Mouse (Mus musculus) ES-E14 (cell line): ENCODE results near the gene Bod1l. TPM values are rescaled to one million over a fixed set of nuclear protein-coding genes. Genes with fewer than 3 reads are reported as not detected.

Experiments
- DNase-seq: peaks from one replicate; pipeline ENCODE4 v3.0.0-alpha.2; 2013; ENCODE audit warnings: low read depth, low spot score
- H3K27ac ChIP-seq: 2 replicates; pipeline ENCODE4 v1.5.1; 2012; ENCODE audit warnings: low read depth, mild to moderate bottlenecking, low read length, moderate library complexity, mixed read lengths; ENCODE audit not compliant: poor library complexity, insufficient read depth, severe bottlenecking
- H3K36me3 ChIP-seq: 2 replicates; pipeline ENCODE4 v1.6.1; 2012; ENCODE audit warnings: mild to moderate bottlenecking, low read length, moderate library complexity, mixed read lengths; ENCODE audit not compliant: control insufficient read depth, poor library complexity, insufficient read depth, severe bottlenecking
- H3K4me1 ChIP-seq, 2 experiments: fragments of 150-350 bp in 1 of 2; sonication (generic) in 1 of 2; 2 replicates each; pipeline ENCODE4 v1.6.1; 2012; ENCODE audit warnings: low read length in 2 of 2, mild to moderate bottlenecking in 1 of 2, mixed read lengths in 1 of 2; ENCODE audit not compliant: control insufficient read depth in 2 of 2, insufficient read depth in 2 of 2, poor library complexity in 1 of 2
- H3K4me3 ChIP-seq, 2 experiments: fragments of 150-350 bp in 1 of 2; sonication (generic) in 1 of 2; 2 replicates each; pipeline ENCODE4 v1.5.1; 2012; ENCODE audit warnings: low read length in 2 of 2, low read depth in 1 of 2, mild to moderate bottlenecking in 1 of 2, mixed read lengths in 1 of 2; ENCODE audit not compliant: insufficient read depth in 1 of 2, poor library complexity in 1 of 2, severe bottlenecking in 1 of 2
- H3K9ac ChIP-seq: 2 replicates; pipeline ENCODE4 v1.6.1; 2012; ENCODE audit warnings: low read depth, mild to moderate bottlenecking, low read length, mixed read lengths; ENCODE audit not compliant: poor library complexity, insufficient read depth, severe bottlenecking
- H3K9me3 ChIP-seq: fragments of 150-350 bp; sonication (generic); 2 replicates; pipeline ENCODE4 v1.6.1; 2012; ENCODE audit warnings: low read depth, mild to moderate bottlenecking, low read length; ENCODE audit not compliant: control insufficient read depth, insufficient read depth
- CHD2 ChIP-seq: IDR thresholded peaks from 2 replicates; pipeline ENCODE4 v1.6.1; 2014; ENCODE audit warnings: mild to moderate bottlenecking, low read depth, low read length, inconsistent platforms
- HCFC1 ChIP-seq: IDR thresholded peaks from 2 replicates; pipeline ENCODE4 v1.6.1; 2012; ENCODE audit warnings: low read length, inconsistent platforms, borderline replicate concordance; ENCODE audit not compliant: insufficient read depth
- MAFK ChIP-seq: IDR thresholded peaks from 2 replicates; pipeline ENCODE4 v1.6.1; 2014; ENCODE audit warnings: mild to moderate bottlenecking, low read depth, low read length, inconsistent platforms; ENCODE audit not compliant: insufficient read depth
- ZC3H11A ChIP-seq: IDR thresholded peaks from 2 replicates; pipeline ENCODE4 v1.6.1; 2012; ENCODE audit warnings: low read depth, mild to moderate bottlenecking, inconsistent platforms, low read length, borderline replicate concordance
- ZNF384 ChIP-seq: IDR thresholded peaks from 2 replicates; pipeline ENCODE4 v1.6.1; 2012; ENCODE audit warnings: low read depth, low read length, inconsistent platforms
- in situ Hi-C, 2 experiments: fragments of 600-800 bp; cut with MboI; formaldehyde crosslinking; loops; one replicate each; pipeline ENCODE4 v1.15.1; 2025; ENCODE audit warnings: low sequenced_read_pairs in 2 of 2, inconsistent platforms in 1 of 2; ENCODE audit not compliant: unreplicated experiment in 2 of 2
- total RNA-seq: library from RNA; depleted of rRNA; stranded (reverse); fragments of 300-350 nt; gene quantifications from 2 replicates; pipeline ENCODE4 v1.2.3, GENCODE M21; 2012

Gene Bod1l
- total RNA-seq, 1 experiment: 67.2 TPM

GRCm38 (mm10) chr5:41756396-41756795 lies 87.7 kb downstream of the Bod1l start:
- no peak overlapping the region for H3K9ac ChIP-seq
- TF ChIP-seq ZC3H11A: no peak
- TF ChIP-seq CHD2: no peak
- no peak for TF ChIP-seq MAFK
- TF ChIP-seq HCFC1: no peak
- TF ChIP-seq ZNF384: no peak
- H3K27ac ChIP-seq: no peak overlapping the region
- H3K4me3 ChIP-seq: no peak overlapping the region
- no peaks in the 10 kb centered on the region for H3K9me3 ChIP-seq
- no peak for DNase-seq
- H3K36me3 ChIP-seq: no peaks in the 10 kb centered on the region
- H3K4me1 ChIP-seq: peaks cover 0 to 4% of the 10 kb centered on the region in 2 experiments; a peak in 1 of 4 replicates
- in situ Hi-C loops: no loop called here

- Histone ChIP-seq H3K4me1 (peaks cover 0 to 4% of the 10 kb centered on the region in 2 experiments; a peak in 1 of 4 replicates), H3K27ac (no peak overlapping the region), H3K36me3 (no peaks in the 10 kb centered on the region), H3K9ac (no peak overlapping the region), H3K9me3 (no peaks in the 10 kb centered on the region), H3K4me3 (peak overlapping the region; percentile 31 to 41; a peak in 2 of 4 replicates)
- in situ Hi-C loops: no loop called here
- TF ChIP-seq HCFC1 (no peak), CHD2 (no peak), ZC3H11A (no peak), ZNF384 (no peak), MAFK (no peak)
- no peak for DNase-seq
Observed at GRCm38 (mm10) chr5:41755373-41755960, 88.6 kb downstream of the Bod1l start.

GRCm38 (mm10) chr5:41754836-41755235 lies 89.3 kb downstream of the Bod1l start:
- H3K9ac ChIP-seq: no peak overlapping the region
- H3K9me3 ChIP-seq: no peaks in the 10 kb centered on the region
- no peak for DNase-seq
- TF ChIP-seq HCFC1 (no peak), MAFK (no peak), ZC3H11A (no peak), CHD2 (no peak), ZNF384 (no peak)
- in situ Hi-C loops: no loop called here
- no peak overlapping the region for H3K27ac ChIP-seq
- no peak overlapping the region for H3K4me3 ChIP-seq
- H3K4me1 ChIP-seq: peaks cover 0 to 4% of the 10 kb centered on the region in 2 experiments; a peak in 1 of 4 replicates
- no peaks in the 10 kb centered on the region for H3K36me3 ChIP-seq

GRCm38 (mm10) chr5:41754226-41754775 lies 89.8 kb downstream of the Bod1l start:
- H3K27ac ChIP-seq: no peak overlapping the region
- no peaks in the 10 kb centered on the region for H3K36me3 ChIP-seq
- no peak for DNase-seq
- H3K9ac ChIP-seq: no peak overlapping the region
- no peak overlapping the region for H3K4me3 ChIP-seq
- in situ Hi-C loops: no loop called here
- peaks cover 0 to 4% of the 10 kb centered on the region in 2 experiments; a peak in 1 of 4 replicates for H3K4me1 ChIP-seq
- TF ChIP-seq MAFK (no peak), HCFC1 (no peak), CHD2 (no peak), ZC3H11A (no peak), ZNF384 (no peak)
- H3K9me3 ChIP-seq: no peaks in the 10 kb centered on the region

- in situ Hi-C loops: no loop called here
- H3K36me3 ChIP-seq: no peaks in the 10 kb centered on the region
- no peak for DNase-seq
- no peak for TF ChIP-seq MAFK
- TF ChIP-seq ZC3H11A: no peak
- H3K4me3 ChIP-seq: no peak overlapping the region
- no peak overlapping the region for H3K27ac ChIP-seq
- H3K9me3 ChIP-seq: no peaks in the 10 kb centered on the region
- peaks cover 0 to 4% of the 10 kb centered on the region in 2 experiments; a peak in 1 of 4 replicates for H3K4me1 ChIP-seq
- no peak overlapping the region for H3K9ac ChIP-seq
Observed at GRCm38 (mm10) chr5:41752721-41753120, 91.4 kb downstream of the Bod1l start.
